Mouse (Mus musculus): ENCODE measurements around the gene Arfgef3. TPM values are rescaled to one million over a fixed set of nuclear protein-coding genes. Genes with fewer than 3 reads are reported as not detected.

Gene Arfgef3
- total and polyA plus RNA-seq, 3 experiments, result not detected

DNA sequence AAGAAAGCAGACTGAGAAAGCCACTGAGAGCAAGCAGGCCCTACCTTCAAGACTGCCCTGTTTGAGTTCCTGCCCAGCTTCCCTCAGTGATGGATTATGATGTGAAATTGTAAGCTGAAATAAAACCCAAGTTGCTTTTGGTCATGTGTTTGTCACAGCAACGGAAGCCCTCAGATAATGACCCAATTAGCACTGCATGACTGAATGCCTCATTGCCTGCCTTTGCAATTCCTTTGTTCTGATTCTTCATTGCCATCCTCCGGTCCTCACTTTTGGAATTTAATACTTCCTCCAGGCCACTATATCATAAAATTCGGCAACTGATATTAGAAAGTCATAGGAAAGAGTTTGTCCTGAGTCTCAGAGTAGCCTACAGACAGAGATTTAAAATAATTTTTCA is 33.8 kb upstream of the Arfgef3 start:
- H3K9ac ChIP-seq (ENCODE audit: control insufficient read depth, low read depth, low read length, poor library complexity, severe bottlenecking), result no peak overlapping the region
- H3K9me3 ChIP-seq (replicated peaks; ENCODE audit: insufficient read depth, low read length), result no peaks in the 10 kb centered on the region
- H3K27me3 ChIP-seq (ENCODE audit: control insufficient read depth in 1 of 2, insufficient read depth in 2 of 2, low read length in 2 of 2), result no peaks in the 10 kb centered on the region
- H3K27ac ChIP-seq (ENCODE audit: control insufficient read depth, low read depth, low read length), result no peak overlapping the region
- H3K4me1 ChIP-seq (ENCODE audit: control insufficient read depth in 1 of 2, insufficient read depth in 2 of 2, low read length in 2 of 2), result no peaks in the 10 kb centered on the region
- TF ChIP-seq ZNF384 (IDR thresholded peaks at IDR 0.05; ENCODE audit: low read depth, low read length) (no peak), ETS1 (IDR thresholded peaks at IDR 0.05; ENCODE audit: low read depth, low read length) (no peak), MAZ (IDR thresholded peaks at IDR 0.05; ENCODE audit: low read depth, low read length) (no peak), USF2 (IDR thresholded peaks at IDR 0.05; ENCODE audit: borderline replicate concordance in 1 of 2, insufficient read depth in 1 of 2, low read depth in 1 of 2, low read length in 2 of 2) (no peak), HCFC1 (IDR thresholded peaks at IDR 0.05; ENCODE audit: low read depth, low read length) (no peak)
- H3K4me3 ChIP-seq (ENCODE audit: control insufficient read depth in 1 of 2, insufficient read depth in 1 of 2, low read depth in 2 of 2, low read length in 2 of 2), result no peak overlapping the region
- no peak for DNase-seq (ENCODE audit: low read depth, low spot score)
- H3K79me2 ChIP-seq (ENCODE audit: control insufficient read depth, insufficient read depth, low read length, poor library complexity), result no peaks in the 10 kb centered on the region
- H3K36me3 ChIP-seq (ENCODE audit: control insufficient read depth in 1 of 2, insufficient read depth in 2 of 2, low read length in 2 of 2), result no peaks in the 10 kb centered on the region

GRCm38 (mm10) chr10:18772537-18773179 is 28.9 kb upstream of the Arfgef3 start:
- Histone ChIP-seq H3K27me3 (ENCODE audit: control insufficient read depth in 1 of 2, insufficient read depth in 2 of 2, low read length in 2 of 2) (no peaks in the 10 kb centered on the region; a peak in 1 of 4 replicates), H3K27ac (ENCODE audit: control insufficient read depth, low read depth, low read length) (no peak overlapping the region), H3K9ac (ENCODE audit: control insufficient read depth, low read depth, low read length, poor library complexity, severe bottlenecking) (no peak overlapping the region), H3K4me3 (ENCODE audit: control insufficient read depth in 1 of 2, insufficient read depth in 1 of 2, low read depth in 2 of 2, low read length in 2 of 2) (no peak overlapping the region), H3K9me3 (replicated peaks; ENCODE audit: insufficient read depth, low read length) (no peaks in the 10 kb centered on the region), H3K79me2 (ENCODE audit: control insufficient read depth, insufficient read depth, low read length, poor library complexity) (no peaks in the 10 kb centered on the region), H3K4me1 (ENCODE audit: control insufficient read depth in 1 of 2, insufficient read depth in 2 of 2, low read length in 2 of 2) (no peaks in the 10 kb centered on the region), H3K36me3 (ENCODE audit: control insufficient read depth in 1 of 2, insufficient read depth in 2 of 2, low read length in 2 of 2) (no peaks in the 10 kb centered on the region)
- TF ChIP-seq KAT2A (conservative IDR thresholded peaks at IDR 0.05; ENCODE audit: low read depth, low read length), result no peak
- no peak for TF ChIP-seq MAX (IDR thresholded peaks at IDR 0.05; ENCODE audit: low read length)
- no peak for TF ChIP-seq POLR2AphosphoS5 (IDR thresholded peaks at IDR 0.05; ENCODE audit: borderline replicate concordance, low read depth, low read length)
- no peak for TF ChIP-seq MXI1 (IDR thresholded peaks at IDR 0.05; ENCODE audit: low read depth, low read length)
- no peak for TF ChIP-seq ETS1 (IDR thresholded peaks at IDR 0.05; ENCODE audit: low read depth, low read length)
- TF ChIP-seq ZKSCAN1 (IDR thresholded peaks at IDR 0.05; ENCODE audit: low read depth, low read length), result no peak
- no peak for TF ChIP-seq ZNF384 (IDR thresholded peaks at IDR 0.05; ENCODE audit: low read depth, low read length)
- TF ChIP-seq ZMIZ1 (IDR thresholded peaks at IDR 0.05; ENCODE audit: low read depth, low read length), result no peak
- TF ChIP-seq SMC3 (IDR thresholded peaks at IDR 0.05; ENCODE audit: low read depth, low read length), result no peak
- TF ChIP-seq NELFE (IDR thresholded peaks at IDR 0.05; ENCODE audit: low read depth, low read length), result no peak
- TF ChIP-seq UBTF (IDR thresholded peaks at IDR 0.05; ENCODE audit: borderline replicate concordance, insufficient read depth, low read depth, low read length), result no peak
- TF ChIP-seq CHD1 (IDR thresholded peaks at IDR 0.05; ENCODE audit: low read depth, low read length), result no peak
- no peak for TF ChIP-seq E2F4 (IDR thresholded peaks at IDR 0.05; ENCODE audit: borderline replicate concordance, low read depth, low read length)
- TF ChIP-seq JUND (IDR thresholded peaks at IDR 0.05; ENCODE audit: low read depth, low read length), result no peak
- no peak for TF ChIP-seq ELF1 (IDR thresholded peaks at IDR 0.05; ENCODE audit: low read depth, low read length)
- no peak for TF ChIP-seq EP300 (IDR thresholded peaks at IDR 0.05; ENCODE audit: low read depth in 1 of 2, low read length in 2 of 2)
- no peak for TF ChIP-seq USF1 (IDR thresholded peaks at IDR 0.05; ENCODE audit: low read depth, low read length)
- no peak for DNase-seq (ENCODE audit: low read depth, low spot score)

All from MEL (cell line).